Mouse (Mus musculus): ENCODE results near the gene Rc3h1.
"Not testable (repeated sequence)": the region's sequence is repeated elsewhere in the genome, so short reads cannot be mapped to it uniquely, and the experiment has no call there.

The Rc3h1 gene

DNA sequence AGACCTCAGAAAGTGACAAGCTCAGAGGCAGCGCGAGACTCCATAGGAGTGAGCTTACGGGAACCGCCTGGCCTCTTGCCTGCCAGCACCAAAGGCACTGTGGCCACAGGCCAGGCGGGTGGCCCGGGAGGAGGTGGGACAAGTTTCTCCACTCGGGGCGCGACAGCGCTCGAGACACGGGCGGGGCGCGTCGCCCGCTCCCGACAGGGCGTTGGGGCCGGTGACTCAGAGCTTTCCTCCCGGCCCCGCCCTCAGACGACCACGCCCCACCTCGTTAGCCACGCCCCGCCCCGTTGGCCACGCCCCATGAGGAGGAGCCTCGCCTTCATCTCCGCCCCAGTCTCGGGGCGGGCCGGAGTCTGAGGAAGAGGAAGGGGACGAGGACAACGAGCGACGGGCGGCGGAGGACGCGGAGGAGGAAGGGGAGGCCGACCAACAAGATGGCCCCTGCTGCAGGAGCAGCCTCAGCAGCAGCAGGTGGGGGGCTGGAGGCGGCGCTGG, at the start of gene Rc3h1:
Gene Rc3h1, plus strand, starts transcription at position 362 of the 501 bp plus-strand sequence.
- DNase-seq (ENCODE audit: low read depth): peak; percentile 86

DNA sequence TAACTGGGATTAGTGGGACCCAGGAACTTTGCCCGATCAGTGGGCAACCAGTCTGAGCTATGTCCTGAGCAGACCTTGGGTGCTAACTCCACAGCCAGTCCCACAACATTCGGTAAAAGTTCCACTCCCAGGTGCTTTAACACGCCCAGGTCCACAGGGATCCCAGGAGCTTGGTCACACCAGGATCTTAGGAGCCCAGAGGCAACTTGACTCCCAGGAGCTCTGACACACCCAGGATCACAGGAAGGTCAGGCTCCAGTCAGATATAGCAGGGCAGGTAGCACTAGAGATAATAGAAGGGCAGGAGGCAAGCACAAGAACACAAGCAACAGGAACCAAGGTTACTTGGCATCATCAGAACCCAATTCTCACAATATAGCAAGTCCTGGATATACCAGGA, 48.1 kb upstream of the Rc3h1 start:
- no peak for DNase-seq (ENCODE audit: low read depth)

DNA sequence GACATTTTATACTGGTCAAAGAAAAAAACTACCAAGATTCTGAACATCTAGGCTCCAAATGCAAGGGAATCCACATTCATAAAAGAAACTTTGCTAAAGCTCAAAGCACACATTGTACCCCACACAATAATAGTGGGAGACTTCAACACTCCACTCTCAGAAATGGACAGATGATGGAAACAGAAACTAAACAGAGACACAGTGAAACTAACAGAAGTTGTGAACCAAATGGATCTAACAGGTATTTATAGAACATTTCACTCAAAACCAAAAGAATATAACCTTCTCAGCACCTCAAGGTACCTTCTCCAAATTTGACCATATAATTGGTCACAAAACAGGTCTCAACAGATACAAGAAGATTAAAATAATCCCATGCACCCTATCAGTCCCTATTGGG, 46.3 kb upstream of the Rc3h1 start:
- not testable (repeated sequence) for DNase-seq (ENCODE audit: low read depth)

DNA sequence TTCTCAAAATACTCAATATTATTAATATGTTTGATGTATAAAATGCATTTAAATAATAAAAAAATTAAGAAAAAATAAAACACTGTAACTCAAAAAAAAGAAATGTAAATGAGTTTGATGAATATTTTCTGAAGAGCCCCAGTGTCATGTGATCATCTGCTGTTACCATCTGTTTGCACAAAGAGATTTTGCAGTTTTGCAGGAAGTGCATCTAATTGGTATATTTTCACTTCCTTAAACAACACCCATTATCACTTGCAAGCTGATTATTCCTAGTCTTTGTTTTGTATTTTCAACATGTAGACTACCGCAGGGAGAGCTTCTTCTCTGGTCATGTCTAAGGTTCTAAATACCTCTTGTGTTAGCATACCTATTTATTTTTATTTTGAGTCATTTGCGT, 45.1 kb upstream of the Rc3h1 start:
- DNase-seq (ENCODE audit: low read depth): no peak

DNA sequence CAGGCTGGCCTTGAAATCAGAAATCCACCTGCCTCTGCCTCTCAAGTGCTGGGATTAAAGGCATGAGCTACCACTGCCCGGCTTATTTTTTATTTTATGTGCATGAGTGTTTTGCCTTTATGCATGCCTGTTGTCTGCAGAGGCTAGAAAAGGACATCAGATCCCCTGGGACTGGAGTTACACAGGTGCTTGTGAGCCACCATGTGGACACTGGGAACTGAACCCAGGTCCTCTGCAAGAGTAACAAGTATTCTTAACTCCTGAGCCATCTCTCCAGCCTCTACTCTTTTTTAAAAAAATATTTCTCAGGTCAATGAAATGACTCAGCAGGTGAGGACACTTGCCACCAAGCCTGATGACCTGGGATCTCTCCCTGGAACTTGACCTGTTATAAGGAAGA, 44.6 kb upstream of the Rc3h1 start:
- DNase-seq (ENCODE audit: low read depth): no peak

DNA sequence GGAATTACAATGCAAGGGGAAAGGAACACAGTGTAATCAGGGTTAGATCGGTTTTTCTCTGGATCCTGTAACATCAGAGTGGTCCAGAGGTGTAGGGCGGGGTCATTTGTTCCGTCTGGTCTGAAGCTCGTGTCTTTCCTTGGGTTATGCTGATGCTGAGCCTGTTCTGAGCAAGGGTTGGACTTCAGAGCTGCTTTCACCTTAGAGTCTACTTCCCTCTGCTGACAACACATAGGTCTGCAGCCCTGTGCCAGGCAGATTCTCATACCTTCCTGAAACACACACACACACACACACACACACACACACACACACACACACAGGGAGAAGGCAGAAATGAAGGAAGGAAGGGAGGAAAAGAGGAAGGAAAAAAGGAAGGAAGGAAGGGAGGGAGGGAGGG, 43.2 kb upstream of the Rc3h1 start:
- DNase-seq (ENCODE audit: low read depth): no peak

DNA sequence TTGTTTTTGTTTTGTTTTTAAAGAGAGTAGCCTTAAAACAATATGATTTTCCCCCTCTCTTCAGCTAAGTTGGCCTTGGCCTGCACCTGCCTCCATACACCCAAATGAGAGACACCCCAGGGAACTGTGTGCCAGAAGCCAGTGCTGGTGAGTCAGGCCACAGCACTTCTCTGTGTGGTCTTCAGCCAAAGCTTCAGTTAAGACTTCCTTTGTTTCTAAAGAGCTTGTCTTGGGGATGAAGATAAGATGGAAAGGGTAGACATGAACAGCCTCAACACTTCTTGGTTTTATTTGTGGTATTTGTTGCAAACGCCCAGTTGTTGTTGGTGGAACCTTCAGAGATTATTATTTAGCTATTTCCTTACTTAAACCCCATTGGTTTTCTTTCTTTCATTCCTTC, 31.5 kb upstream of the Rc3h1 start:
- no peak for DNase-seq (ENCODE audit: low read depth)

DNA sequence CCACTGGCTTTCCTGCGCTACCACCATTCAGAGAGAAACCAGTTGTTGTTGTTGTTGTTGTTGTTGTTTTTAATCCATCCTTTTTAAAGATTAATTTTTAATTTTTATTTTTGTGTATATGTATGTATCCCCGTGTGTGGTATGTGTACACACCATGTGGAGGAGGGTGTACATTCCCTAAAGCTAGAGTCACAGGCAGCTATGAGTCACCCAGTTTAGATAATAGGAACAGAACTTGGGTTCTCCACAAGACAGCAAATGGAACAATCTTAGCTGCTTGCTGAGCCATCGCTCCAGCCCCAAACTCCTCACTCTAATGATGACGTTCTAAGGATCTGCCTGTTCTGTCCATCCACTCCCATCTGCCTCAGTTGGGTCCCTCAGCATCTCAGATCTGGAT, 29.2 kb upstream of the Rc3h1 start:
- no peak for DNase-seq (ENCODE audit: low read depth)

DNA sequence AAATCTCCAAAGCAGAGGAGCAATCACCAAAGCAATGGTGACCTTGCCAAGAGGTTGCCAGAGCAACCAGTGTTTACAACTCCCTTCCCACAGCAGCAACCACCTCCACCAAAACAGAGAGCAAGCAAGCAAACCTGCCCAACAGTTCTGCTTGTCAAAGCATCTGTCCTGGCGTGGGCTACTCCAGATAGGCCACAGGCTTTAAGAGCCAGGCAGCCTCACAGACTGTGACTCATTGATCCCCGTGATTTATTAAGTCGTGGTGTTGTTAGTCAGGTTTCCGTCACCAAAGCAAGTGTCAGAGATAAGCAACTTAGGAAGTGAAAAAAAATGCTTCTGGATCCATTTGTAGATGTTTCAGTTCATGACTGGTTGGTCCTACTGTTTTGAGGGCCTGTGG, 27.7 kb upstream of the Rc3h1 start:
- no peak for DNase-seq (ENCODE audit: low read depth)

DNA sequence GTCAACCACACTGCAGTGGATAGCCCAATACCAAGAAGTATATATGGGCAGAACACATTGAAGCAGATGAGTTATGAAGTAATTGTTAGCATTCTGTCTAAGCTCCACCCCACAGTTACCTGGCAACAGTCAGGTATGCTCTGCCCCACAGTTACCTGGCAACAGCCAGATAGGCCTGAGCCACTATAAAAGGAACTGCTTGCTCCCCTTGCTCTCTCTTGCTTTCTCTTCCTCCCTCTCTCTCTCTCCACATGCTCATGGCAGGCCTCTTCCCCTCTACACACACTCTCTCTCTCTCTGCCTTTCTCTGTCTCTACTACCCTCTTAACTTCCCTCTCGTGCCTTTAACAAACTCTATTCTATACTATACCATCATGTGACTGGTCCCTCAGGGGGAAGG, 24.8 kb upstream of the Rc3h1 start:
- not testable (repeated sequence) for DNase-seq (ENCODE audit: low read depth)

DNA sequence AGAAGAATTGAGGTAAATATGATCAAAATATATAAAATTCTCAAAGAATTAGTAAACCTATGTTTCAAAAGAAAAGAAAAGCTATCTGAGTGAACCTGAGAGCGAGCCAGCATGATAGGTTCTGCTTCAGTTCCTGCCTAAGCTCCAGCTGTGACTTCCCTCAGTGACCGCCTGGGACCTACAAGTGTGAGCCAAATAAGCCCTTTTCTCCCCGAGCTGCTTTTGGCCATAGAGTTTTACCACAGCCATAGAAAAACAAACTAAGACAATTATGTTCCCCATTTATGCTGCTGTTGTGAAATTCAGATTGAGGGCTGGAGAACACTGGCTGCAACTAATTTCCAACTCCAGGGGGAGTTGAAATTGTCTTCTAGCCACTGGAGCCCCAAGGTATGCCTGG, 24.2 kb upstream of the Rc3h1 start:
- DNase-seq (ENCODE audit: low read depth): no peak

DNA sequence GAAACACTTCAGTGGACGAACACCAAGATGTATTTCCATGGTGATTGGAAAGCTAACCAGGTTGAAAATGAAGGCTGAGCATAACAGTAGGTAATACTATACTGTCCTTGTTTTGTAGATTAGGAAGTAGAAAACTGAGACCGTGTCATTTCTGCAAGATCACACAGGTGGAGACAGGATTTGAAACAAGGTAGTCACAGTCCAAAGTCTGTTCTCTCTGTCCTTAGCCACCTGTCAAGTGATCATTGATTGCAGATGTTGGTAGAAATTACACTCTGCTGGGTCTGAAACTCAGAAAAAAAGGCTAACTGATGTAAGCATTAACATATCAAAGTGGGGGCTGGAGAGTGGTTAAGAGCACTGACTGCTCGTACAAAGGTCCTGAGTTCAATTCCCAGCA, 21.9 kb upstream of the Rc3h1 start:
- DNase-seq (ENCODE audit: low read depth): no peak

DNA sequence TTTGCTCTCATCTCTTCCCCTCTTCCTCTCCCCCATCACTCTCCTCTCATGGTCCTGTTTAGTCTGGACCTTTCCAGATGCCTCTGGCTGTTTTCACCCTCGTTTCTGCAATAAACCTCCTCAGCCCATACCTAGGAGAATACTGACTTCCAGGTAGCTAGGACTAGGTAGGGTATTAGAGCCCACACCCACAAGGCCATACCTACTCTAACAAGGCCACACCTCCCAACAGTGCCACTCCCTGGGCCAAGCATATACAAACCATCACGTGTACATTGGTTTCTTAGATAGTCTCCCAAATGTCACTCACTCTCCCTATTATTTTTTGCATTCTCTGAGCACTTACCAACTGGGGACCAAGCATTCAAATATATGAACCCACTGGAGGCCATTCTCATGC, 21.2 kb upstream of the Rc3h1 start:
- DNase-seq (ENCODE audit: low read depth): no peak

DNA sequence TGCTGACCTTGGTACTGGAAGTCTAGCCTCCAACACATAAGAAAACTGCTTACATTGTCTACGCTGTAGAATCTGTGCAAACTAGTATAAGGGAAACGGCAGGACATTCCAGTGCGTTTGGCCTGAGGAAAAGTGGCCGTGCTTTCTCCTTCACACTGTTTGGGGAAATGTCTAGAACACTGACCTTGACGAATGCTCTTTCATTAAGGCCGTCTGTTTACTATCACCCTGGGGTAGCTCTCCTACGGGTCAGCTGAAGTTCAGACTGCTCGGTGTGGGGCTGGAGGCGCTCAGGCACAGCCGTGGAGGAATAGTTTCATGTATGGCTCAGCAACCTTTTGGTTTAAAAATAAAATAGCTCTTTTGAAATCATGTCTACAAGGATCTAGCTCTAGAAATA, 6.5 kb upstream of the Rc3h1 start:
- DNase-seq (ENCODE audit: low read depth): no peak

DNA sequence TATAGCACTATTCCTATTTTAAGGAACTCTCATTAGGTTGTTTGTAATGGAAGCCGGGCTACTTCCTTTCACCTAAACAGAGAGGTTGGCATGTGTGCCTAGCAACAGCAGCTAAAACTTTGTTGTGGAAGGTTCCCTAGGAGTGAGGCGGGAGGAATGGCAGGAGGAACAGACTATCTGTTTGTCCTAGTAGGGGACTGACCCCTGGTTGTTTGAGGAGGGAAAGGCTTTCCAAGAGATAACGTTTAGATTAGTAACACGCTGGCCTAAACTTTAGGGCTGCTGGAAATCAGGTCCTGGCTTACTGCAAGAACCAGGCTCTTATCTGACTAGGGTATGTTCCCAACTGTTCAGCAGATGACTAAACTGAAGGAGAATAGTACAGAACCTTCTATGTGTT, 2.2 kb upstream of the Rc3h1 start:
- DNase-seq (ENCODE audit: low read depth): no peak

DNA sequence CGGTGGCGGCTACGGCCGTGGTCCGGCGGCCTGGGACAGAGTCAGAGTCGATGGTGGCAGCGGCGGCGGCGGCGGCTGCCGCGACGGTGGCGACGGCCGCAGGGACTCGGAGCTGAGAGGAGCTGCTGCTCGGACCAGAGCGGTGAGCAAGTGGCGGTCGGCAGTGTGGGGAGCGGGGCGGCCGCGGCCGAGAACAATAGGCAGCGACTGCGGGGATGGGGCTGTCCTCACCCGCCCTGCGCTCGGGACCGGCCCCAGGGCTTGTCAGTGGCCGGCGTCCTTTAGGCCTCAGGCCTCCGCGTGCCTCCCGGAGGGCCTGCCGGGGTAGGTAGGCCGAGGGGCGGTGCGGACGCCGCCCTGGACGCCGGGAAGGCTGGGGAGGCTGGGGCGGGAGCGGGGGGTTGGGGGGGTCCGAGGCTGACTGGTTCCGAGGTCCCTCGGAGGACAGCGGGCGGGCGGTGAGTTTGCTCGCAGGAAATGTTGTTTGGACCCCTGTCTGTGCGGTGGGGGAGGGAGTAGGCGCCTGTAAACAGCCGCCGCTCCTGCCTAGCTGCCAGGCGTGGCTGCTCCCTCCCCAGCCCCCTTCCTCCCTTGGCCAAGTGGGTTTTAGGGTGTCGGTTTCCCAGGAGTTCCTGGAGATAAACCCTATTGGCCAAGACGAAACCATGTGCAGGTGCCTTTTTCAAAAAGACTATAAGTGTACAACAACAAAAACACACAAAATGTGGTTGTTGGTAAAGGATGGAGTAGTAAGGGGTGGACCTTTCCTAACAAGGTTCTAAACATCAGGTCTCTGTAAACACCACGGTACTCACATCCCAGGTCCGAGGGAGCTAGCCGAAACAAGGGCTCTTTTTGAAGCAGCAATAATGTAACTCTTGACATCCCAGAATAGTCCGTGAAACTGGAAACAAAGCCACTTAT, 602 bp downstream of the Rc3h1 start:
- DNase-seq (ENCODE audit: low read depth): peak; percentile 46

DNA sequence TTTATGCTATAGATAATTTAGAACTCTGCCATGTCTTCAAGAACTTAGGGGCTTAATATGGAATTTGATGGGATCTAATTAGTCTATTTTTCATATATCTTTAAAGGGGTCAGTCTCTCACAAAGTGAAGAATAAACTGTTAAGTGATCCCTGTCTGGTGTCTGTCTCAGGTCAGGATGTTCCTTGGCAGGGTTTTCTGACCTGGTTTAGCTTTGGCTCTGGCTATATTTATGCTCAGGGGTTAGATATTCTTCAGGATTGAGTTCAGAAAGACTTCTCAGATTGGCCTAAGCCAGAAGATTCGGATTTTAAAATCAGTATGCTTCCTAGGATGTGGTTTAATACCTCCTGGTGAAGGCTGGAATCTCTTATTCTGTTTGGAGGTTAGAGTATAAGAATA, 4.0 kb downstream of the Rc3h1 start:
- DNase-seq (ENCODE audit: low read depth): no peak

DNA sequence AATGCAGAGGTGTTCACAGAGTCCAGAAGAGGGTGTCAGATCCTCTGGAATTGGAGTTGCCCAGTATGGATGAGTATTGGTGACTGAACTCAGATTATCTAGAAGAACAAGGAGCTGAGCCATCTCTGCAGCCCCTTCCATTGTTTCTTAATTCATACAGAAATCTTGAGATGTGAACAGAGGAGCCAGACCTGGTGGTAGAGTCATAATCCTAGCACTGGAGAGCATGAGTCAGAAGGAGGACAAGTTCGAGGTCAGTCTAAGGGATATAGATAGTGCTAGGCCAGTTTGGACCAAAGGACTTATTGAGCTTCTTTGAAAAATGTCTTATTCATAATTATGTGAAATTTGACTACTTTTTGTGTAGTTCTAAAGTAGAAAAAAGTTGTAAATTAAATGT, 4.6 kb downstream of the Rc3h1 start:
- DNase-seq (ENCODE audit: low read depth): no peak

DNA sequence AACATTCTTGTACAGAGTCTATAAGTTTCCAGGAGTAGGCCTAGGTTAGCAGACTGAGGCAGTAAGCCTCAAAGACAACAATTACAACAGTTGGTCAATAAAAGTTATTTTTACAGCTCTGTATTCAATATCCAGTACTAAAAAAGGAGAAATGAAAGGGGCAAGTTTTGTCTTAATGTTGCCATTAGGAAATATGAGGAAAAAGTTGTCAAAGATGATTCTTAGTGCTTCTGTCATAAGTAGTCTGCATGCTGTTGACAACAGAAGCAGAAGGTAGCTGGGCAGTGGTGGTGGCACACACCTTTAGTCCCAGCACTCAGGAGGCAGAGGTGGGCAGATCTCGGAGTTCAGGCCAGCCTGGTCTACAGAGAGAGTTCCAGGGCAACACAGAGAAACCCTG, 13.2 kb downstream of the Rc3h1 start:
- DNase-seq (ENCODE audit: low read depth): no peak

DNA sequence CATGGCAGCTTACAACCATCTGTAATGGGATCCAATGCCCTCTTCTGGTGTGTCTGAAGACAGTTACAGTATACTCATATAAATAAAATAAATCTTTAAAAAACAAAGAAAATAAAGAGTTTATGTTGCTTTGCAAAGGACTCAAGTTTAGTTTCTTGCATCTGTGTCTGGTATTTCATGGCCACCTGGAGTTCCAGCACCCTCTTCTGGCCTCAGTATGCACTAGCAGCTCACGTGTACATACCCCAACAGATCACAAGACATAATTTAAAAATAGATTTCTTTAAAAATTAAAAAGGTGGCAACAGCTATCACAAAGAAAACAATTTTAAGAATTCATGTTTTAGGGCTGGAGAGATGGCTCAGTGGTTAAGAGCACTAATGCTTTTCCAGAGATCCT, 15.7 kb downstream of the Rc3h1 start:
- peak; percentile 34 for DNase-seq (ENCODE audit: low read depth)

DNA sequence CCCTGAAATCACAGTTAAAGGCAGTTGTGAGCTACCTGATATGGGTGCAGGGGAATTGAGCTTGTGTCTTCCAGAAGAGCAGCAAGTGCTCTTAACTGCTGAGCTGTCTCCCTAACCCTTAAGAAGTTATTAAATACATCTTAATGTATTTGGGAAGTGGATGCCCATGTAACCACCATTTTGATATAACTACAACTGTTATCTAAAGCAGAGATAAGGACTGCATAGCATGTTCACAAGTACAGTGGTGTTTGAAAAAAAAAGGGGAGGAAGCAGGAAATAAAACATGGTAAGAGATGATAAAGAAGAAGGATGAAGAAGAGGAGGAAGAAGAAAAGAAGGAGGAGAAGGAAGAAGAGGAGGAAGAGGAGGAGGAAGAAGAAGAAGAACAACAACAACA, 25.1 kb downstream of the Rc3h1 start:
- no peak for DNase-seq (ENCODE audit: low read depth)

DNA sequence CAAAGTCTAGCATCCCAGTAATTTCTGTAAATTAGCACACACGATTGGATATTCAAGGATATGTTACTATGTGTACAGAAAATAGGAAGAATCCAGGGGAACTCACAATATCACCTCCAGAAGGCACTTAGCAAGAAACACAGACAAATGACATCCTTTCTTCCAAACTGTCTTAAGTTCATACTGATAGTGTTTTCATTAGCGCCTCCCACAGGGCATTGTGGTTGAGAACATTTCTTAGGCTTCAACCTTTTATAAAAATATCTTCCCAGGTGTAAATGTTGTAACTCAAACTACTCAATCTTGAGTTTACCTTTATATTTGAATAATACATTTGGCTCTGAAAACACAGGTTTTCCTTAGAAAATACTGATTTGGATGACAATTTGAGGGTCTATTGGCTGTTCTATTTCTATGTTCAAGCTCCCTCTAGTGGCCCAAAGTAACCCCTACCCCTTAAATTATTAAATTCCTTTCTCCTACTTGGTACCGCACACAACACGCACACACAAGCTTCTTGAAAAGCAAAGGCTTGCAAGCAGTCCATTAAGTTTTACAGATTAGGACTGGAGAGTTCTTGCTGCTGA, 27.8 kb downstream of the Rc3h1 start:
- peak; percentile 23 for DNase-seq (ENCODE audit: low read depth)

DNA sequence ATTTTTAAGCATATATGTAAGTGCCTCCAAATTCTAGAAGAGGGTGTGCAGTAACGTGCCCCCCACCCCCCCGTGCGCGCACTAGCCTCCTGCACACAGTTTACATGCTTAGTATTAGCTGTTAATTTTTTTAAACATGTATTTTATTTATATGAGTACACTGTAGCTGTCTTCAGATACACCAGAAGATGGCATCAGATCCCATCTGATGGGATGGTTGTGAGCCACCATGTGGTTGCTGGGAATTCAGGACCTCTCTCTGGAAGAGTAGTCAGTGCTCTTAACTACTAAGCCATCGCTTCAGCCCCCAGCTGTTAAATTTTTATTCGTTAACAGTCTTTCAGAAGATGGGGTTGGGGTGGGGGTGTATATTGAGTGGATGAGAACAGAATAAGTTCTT, 29.3 kb downstream of the Rc3h1 start:
- no peak for DNase-seq (ENCODE audit: low read depth)

DNA sequence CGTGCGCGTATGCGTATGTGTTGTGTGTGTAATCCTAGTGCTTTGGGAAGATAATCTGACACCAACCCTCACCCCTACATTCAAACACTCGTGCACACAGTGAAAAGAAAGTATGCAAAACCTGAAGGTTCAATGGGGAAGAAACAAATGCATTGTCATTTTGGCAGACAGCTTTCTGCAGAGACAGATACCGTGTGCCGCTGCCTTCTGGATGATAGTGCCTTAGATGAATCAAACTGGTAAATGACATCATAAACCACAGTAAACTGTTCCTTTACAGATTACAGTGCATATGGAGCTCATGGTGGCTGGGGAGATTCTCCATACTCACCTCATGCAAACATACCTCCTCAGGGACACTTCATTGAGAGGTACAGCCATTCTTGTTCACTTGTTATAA, 57.0 kb downstream of the Rc3h1 start:
- DNase-seq (ENCODE audit: low read depth): peak; percentile 4

Data from c-Kit-positive CD71-positive TER-119-negative erythroid progenitor cells, embryonic 14.5 days (primary cell).